Mouse (Mus musculus) T-helper 2 cell (primary cell): ENCODE measurements at regions not wholly inside any gene's neighbourhood (a gene's known extent, or its start where the extent isn't known, plus 50 kb on each side); places are given as distances from the start of the nearest gene placed in this dataset.

Experiments
- in situ Hi-C: fragments of 300-600 bp; cut with MboI, MseI; formaldehyde crosslinking; loops from one replicate; pipeline ENCODE4 v1.15.1; 2025; ENCODE audit warnings: high pct_unique_total_duplicates

GRCm38 (mm10) chr13:52189382-52189923, 341.6 kb downstream of the Diras2 start:
- in situ Hi-C loops = no loop called here

DNA sequence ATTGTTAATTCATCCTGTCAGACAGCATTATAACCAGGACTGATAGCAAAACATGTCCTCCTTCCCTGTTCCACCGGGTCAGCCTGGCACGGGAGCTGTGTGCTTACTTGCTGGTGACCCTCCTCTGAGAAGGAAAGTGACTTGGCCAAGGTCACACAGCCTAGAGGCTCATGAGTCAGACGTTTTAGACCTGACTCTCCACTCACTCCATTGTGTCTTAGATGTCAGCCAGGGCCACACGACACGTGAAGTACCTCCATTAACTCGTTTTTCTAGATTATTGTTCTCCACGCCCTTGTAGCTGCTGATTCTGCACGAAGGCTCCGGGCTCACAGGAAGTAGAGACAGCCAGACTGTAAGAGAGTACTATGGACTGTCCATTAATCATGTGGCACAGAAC, 340.8 kb downstream of the Diras2 start:
- in situ Hi-C loops = no loop called here

DNA sequence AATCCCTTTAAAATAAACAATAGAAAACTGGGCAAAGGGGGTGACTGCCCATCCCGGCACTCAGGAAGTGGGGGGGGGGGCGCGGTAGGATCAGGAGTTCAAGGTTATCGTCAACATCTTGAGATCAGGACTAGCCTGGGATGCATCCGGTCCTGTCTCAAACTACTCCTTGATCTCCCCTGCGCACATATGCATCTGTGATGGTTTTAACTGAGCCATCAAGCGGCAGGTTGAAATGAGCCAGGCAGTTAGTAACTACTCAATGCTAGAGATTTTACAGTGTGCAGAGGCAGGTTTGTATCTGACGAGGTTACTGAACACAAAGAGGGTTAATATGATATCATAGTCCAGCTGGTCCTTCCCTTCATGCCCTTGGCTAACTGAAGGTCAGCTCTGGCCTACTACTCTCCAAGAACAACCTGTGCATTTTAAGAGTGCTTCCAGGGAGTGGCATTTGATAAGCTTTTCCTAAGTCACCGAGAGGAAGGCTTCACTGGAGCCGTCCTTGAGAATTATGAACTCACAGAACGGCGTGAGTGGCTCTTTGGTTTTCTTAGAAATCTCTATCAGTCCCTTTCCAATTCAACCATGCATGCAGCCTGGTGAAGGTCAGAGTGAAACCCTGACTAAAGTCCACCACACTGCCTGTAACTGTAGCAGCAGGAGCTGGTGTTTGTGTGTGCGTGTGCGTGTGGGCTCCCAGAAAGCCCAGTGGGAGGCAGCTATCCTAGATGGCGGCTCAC, 340.1 kb downstream of the Diras2 start:
- in situ Hi-C loops = no loop called here

DNA sequence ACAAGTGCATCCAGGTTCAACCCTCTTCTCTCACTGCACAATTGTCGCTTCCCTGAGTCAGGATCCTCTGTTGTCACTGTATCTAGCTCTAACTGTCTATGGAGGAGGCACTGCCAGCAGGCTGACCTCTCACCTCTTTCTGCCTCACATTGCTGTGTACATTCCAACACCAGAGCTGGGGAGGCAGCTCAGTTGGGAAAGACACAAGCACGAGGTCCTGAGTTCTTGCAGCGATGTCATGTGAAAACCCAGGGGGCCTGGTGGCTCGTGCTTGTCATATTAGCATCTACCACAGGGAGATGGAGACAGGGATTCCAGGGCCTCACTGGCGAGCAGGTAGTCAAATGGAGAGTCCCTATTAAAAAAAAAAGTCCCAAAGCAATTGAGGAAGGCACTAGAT, 334.2 kb downstream of the Diras2 start:
- in situ Hi-C loops = no loop called here

DNA sequence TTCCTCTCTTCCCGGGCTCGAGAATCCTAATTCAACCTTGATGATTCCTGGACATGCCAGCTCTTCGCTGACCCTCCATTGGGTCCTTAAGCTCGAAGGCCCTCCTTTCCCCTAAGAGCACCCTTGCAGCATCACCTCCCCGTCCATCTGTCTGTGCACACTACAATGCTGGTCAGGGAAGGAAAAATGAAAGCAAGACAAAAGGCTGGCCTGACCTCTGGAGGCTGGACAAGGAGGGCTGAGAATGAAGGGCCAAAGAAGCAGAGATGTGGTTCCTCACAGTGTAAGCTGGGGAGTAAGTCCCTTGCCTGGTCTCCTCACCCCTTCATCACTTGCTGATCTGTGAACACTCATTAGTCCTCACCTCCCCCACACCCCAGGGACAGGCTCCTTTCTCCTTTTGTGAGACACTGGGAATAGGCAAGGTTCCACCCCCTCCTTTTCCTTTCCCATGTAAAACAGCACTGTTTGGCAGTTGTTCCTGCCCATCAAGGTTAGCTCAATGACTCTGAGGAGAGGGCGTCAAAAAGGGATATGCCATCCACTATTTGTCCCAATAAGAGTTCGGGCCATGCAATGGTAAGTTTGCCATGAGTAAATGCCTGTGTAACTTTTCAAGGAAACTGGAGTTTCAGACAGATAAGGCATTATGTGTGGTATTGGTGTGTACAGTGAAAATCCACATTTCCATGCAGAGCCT, 332.3 kb downstream of the Diras2 start:
- in situ Hi-C loops = no loop called here

- in situ Hi-C loops = no loop called here
Observed at GRCm38 (mm10) chr13:52202372-52202771, 328.7 kb downstream of the Diras2 start.

DNA sequence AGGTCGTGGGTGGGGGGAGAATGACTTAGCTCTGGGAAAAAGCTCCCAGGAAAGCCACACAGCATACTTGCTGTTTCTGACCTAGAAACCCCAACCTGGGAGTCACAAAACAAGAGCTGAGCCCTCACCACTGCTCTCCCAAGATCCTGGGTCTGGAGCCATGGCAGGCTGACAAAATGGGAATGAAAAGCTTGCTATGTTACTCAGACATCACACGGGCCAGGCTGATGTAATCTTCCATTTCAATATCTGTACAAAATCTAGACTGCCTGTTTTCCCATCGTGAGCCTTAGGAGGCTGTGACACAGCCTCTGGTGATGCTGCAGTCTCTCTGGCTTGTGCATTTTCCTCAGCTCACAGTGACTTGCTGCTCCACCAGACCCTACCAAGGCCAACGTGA, 325.1 kb downstream of the Diras2 start:
- in situ Hi-C loops = no loop called here

- in situ Hi-C loops = no loop called here
Observed at GRCm38 (mm10) chr13:52216343-52216742, 314.7 kb downstream of the Diras2 start.

GRCm38 (mm10) chr13:52217066-52217465, 314.0 kb downstream of the Diras2 start:
- in situ Hi-C loops = no loop called here

DNA sequence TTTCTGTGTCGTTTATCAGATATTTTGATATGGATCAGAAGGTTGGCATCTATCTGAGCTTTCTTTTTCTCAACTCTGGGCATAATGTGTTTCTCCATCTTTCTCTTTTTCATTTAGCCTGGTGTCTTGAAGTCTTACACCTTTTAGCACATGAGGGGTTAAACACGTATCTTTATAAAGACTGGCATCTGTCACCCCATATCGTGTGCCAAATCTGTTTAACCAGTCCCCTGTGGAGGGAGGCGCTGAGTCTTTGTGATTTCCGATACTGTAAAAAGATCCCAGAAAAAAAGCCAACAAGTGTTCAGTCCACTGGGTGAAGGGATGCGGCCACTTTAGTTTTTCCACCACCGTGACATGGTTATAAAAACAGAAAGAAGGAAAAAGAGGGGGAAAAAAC, 313.3 kb downstream of the Diras2 start:
- in situ Hi-C loops = no loop called here

DNA sequence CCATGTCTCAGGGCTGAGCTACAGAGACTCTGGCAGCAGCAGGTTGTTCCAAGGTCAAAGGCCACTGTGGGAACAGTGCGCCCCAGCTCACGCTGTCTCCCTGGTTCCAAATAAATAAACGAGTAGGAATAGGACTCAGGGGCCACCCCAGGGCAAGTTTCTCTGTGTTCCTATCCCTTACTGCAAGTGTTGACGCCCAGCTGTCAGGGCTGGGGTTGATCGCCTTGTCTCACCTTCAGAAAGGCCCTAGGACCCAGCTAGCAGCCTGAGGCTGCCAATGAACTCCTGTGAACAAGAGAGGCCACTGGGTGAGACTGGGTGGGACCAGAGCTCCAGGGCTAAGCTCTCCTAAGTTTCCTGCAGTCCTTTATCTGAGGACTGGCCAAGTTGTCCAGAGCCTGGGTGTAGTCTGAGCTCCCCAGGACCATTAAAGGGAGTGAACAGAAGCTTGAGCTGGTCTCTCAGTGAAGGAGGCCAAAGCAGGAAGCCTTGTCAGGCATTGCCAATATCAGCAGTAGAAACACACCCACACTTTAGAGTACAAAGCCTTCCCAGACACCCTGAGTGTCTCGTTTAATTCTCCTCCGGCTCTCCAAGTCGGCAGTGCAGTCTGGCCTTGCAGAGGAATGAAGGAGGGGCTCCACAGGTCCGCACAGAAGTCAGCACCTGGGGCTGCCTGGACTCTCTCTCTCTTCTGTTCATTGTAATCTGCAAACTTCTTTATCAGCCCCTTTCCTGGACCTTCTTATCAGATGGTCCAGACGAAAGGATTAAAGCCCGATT, 308.6 kb downstream of the Diras2 start:
- in situ Hi-C loops = loop anchor here (5.0 kb wide), 1 partner anchor 385 kb away; no protein-coding TSS in a partner anchor

- in situ Hi-C loops = loop anchor here (5.0 kb wide), 1 partner anchor 386 kb away; no protein-coding TSS in a partner anchor
Observed at GRCm38 (mm10) chr13:52223098-52223962, 307.7 kb downstream of the Diras2 start.

DNA sequence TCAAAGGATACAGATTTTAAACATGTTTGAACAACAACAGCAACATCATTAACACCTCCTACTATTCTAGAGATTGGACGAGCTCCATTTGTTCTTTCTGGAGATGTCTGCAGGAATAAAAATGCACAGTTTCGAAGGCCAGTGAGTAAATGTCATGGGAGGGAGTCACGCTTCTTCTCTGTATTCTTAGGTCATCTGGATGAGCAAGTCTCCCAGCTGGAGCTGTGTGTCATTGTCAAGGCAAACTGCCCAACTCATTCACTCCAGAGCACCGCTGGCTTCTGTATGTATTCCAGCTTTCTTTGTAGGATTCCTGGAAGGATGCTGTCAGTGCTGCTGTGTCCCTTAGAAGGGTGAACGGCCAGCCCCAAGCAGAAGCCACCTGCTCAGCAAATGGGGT, 297.1 kb downstream of the Diras2 start:
- in situ Hi-C loops = no loop called here

- in situ Hi-C loops = no loop called here
Observed at GRCm38 (mm10) chr13:52236105-52236504, 295.0 kb downstream of the Diras2 start.

GRCm38 (mm10) chr13:52239563-52239962, 291.5 kb downstream of the Diras2 start:
- in situ Hi-C loops = no loop called here

- in situ Hi-C loops = no loop called here
Observed at GRCm38 (mm10) chr13:52241761-52242160, 289.3 kb downstream of the Diras2 start.

- in situ Hi-C loops = no loop called here
Observed at GRCm38 (mm10) chr13:52249492-52249891, 281.6 kb downstream of the Diras2 start.

DNA sequence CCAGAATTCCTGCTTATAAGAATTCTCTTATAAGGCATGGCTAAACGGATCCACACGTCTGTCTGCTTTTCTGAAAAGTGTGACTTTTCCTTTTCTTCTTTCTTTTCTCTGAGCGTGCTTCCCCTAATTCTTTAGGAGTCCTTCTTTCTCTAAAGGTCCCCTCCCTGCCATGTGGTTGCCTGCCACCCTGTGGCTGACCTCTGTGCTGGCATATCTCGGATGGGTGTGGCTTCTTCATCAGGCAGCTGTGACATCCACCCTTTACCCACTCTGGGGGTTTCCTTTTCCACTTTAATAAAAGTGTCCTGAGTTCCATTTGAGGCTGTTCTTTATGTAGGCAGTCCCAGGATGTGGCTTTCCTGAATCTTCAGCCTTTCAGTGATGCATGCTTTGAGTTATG, 280.7 kb downstream of the Diras2 start:
- in situ Hi-C loops = loop anchor here (5.0 kb wide), 1 partner anchor 372 kb away; no protein-coding TSS in a partner anchor

DNA sequence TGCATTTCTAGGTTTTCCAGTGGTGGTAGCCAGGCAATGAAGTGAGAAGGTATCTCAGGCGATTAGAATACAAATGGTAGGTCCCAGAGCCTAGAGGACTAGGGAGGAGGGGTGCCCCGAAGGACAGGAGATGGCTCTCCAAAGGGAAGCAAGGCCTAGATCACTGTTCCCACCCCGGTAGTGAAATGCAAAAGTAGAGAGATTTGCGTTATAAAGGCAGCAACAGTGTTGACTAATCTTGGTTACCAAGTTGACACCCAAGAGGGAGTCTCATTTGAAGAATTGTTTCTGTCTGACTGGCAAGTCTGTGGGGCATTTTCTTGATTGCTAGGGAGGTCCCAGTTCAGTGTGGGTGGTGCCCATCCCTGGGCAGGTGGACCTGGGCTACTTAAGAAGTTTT, 278.8 kb downstream of the Diras2 start:
- in situ Hi-C loops = loop anchor here (5.0 kb wide), 1 partner anchor 370 kb away; no protein-coding TSS in a partner anchor

GRCm38 (mm10) chr13:52252726-52253125, 278.4 kb downstream of the Diras2 start:
- in situ Hi-C loops = loop anchor here (5.0 kb wide), 1 partner anchor 370 kb away; no protein-coding TSS in a partner anchor

DNA sequence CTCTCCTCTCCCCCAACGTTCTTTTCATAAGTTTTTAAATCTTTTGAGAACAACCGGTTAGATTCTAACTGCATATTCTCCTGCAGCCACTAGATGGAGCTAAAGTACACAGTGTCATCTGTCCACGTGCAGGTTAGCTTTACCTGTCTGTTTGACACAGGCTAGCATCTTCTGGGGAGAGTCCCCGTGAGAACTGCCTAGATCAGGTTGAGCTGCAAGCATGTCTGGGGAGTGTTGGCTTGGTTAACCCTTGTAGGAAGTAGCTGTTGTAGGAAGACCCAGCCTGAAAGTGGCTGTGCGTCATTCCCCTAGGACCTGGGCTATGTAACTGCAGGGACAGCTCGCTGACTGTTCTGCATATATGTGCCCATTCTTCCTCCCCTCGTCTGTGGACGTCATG, 277.9 kb downstream of the Diras2 start:
- in situ Hi-C loops = loop anchor here (5.0 kb wide), 1 partner anchor 369 kb away; no protein-coding TSS in a partner anchor
